Mouse (Mus musculus): ENCODE measurements at regions not wholly inside any gene's neighbourhood (a gene's known extent, or its start where the extent isn't known, plus 50 kb on each side); places are given as distances from the start of the nearest gene placed in this dataset.

GRCm38 (mm10) chr1:193623571-193623970 is 253.5 kb upstream of the Camk1g start:
- TF ChIP-seq POLR2A (IDR thresholded peaks at IDR 0.05; ENCODE audit: borderline replicate concordance, extremely low read depth, insufficient read depth, insufficient read length, poor library complexity, severe bottlenecking) (no peak), CTCF (IDR thresholded peaks at IDR 0.05; ENCODE audit: borderline replicate concordance, extremely low read depth, insufficient read depth, insufficient read length) (no peak)
